Mouse (Mus musculus) cerebellum, adult 18-20 months (tissue): ENCODE measurements around the gene Gm10803.
"Not testable (repeated sequence)": the region's sequence is repeated elsewhere in the genome, so short reads cannot be mapped to it uniquely, and the experiment has no call there.

Experiments used
- DNase-seq, 2 experiments: peaks; one replicate each; pipeline ENCODE4 v3.0.0; 2021

Gene Gm10803

GRCm38 (mm10) chr2:93560268-93560667 lies at the start of gene Gm10803:
Gene Gm10803 (plus strand): TSS chr2:93560568.
- DNase-seq, result not testable (repeated sequence)

GRCm38 (mm10) chr2:93510839-93511238 lies 49.5 kb upstream of the Gm10803 start:
- DNase-seq, result no peak

DNA sequence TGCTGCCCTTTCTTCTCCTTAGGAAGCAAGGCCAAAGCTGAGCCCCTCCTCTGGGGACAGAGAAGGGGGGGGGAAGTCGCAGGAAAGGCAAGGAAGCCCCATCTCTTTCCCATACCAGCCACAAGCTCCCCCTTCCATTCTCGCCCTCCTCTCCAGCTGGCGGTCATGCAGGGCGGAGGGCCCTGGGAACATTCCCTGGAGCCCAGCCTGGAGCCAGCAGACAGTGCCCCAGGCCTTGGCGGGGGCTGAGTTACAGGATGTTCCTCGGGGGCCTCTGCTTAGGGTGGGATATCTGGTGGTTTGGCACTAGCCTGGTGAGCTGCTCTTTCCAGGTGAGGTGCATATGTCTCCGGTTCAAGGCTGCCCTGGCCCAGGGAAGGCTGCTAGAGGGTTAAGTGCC lies 48.2 kb upstream of the Gm10803 start:
- DNase-seq, result no peak

DNA sequence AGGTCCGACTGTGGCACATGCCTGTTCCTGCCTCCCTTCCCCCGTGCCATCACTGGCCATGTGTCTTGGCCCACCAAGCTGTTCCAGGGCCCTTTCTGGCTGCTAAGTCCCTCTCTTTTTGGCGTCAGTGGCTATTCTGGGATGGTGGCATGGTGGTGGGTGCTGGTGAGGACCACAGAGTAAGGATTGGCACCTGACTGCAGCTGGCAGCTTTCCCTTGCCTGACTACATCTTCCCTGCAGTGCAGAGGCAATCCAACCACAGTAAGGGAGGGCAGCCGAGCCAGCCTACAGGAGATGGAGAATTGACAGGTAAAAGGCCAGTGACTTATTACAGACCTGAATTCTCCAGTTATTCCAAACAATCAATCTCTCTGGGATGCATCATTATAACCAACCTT lies 45.1 kb upstream of the Gm10803 start:
- DNase-seq, result no peak

- DNase-seq, result peak; percentile 9 to 28
Observed at GRCm38 (mm10) chr2:93521042-93521441, 39.3 kb upstream of the Gm10803 start.

- DNase-seq, result no peak
Observed at GRCm38 (mm10) chr2:93521571-93521970, 38.8 kb upstream of the Gm10803 start.

DNA sequence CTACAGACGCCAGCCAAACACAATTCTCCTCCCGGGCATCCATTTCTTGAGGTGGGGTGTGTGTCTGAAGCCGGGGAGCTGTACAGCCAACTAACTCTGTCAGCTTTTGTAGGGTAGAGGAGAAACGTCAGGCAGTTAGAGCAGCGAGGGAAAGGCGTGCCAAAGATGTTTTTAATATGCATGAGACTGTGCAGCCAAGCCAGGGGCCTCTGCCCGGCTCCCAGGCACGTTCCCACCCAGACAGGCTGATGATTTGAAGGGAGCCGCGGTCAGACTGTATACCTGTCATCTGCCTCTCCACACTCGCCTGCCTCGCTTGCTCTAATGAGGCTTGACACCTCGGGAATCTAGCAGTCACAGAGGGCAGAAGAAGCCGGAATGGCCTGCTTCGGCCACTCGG lies 38.4 kb upstream of the Gm10803 start:
- DNase-seq, result no peak

DNA sequence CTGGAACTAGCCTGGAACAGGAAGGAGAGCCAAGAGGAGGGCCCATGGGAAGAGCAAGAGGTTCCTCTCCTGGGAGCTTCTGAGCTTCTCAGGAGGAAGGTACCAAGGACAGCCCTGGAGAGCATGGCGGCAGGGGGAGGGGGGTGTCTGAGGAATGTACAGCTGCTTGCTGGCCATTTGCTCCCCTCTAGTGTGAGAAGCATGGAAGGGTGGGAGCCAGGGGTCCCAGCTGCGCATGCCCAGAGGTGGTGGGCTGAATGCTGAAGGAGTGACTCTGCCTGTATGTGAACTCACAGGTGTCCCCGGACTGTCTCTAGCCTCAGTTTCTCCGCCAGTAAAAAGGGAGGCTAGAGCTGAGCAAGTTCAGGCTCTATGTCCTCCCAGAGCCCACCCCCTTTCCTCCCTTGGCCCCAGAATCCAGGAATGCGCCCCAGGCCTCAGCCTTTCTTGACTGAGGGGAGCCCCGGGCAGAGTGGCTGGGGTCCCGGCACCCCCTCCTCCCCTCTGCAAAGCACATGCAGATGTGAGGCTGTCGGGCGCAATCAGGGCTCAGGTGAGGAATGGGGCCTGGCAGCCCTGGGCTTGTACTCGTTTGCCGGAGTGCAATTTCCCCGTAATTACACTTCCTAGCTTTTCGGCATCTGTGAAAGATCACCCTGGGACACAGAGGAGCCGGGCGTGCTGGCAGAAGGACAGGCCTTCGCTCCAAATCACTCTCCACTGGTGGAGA lies 35.2 kb upstream of the Gm10803 start:
- DNase-seq, result no peak

- no peak for DNase-seq
Observed at GRCm38 (mm10) chr2:93529602-93530001, 30.8 kb upstream of the Gm10803 start.

- no peak for DNase-seq
Observed at GRCm38 (mm10) chr2:93533891-93534290, 26.5 kb upstream of the Gm10803 start.

GRCm38 (mm10) chr2:93537385-93537967 lies 22.9 kb upstream of the Gm10803 start:
- no peak for DNase-seq

- DNase-seq, result no peak
Observed at GRCm38 (mm10) chr2:93538140-93538539, 22.2 kb upstream of the Gm10803 start.

GRCm38 (mm10) chr2:93541771-93542170 lies 18.6 kb upstream of the Gm10803 start:
- DNase-seq, result no peak

- no peak for DNase-seq
Observed at GRCm38 (mm10) chr2:93552676-93553521, 7.5 kb upstream of the Gm10803 start.

- DNase-seq, result no peak
Observed at GRCm38 (mm10) chr2:93553905-93554304, 6.5 kb upstream of the Gm10803 start.

GRCm38 (mm10) chr2:93565647-93566046 lies 5.3 kb downstream of the Gm10803 start:
- no peak for DNase-seq

GRCm38 (mm10) chr2:93567675-93568074 lies 7.3 kb downstream of the Gm10803 start:
- no peak for DNase-seq

DNA sequence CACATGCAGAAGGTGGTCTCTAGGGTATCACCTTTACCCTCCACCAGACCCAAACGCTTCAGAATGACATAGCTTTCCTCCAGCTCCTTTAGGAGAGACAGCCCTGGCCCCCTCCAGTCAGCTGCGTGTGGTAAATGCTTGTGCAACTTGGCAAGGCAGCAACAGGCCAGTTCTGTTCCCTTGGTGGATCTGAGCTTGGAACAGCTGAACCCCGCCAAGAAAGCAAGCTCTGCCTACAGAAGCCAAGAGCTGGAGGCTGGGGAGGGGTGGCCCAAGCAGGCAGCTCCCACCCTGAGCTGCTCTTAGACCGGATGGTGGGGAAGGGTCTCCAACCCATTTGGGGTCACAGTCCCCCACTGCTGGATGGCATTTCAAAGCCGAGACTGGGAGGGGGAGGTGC lies 12.2 kb downstream of the Gm10803 start:
- no peak for DNase-seq

GRCm38 (mm10) chr2:93581271-93581670 lies 20.9 kb downstream of the Gm10803 start:
- no peak for DNase-seq

DNA sequence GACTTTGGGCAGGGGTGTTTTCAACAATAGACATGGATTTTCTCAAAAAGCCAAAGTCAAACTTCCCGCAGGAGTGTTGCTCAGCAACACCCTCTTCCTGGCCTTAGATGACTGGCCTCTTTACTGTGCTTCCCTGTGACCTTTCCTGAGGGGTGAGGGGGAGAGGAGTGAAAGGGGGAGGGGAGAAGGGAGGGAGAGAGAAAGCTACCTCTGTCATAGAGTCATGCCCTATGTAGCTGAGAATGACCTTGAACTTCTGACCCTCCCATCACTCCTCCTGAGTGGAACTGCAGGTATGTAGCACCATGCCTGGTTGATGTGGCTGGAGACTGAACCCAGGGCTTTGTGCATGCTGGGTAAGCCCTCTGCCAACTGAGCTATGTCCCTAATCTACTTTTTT lies 25.5 kb downstream of the Gm10803 start:
- DNase-seq, result no peak

DNA sequence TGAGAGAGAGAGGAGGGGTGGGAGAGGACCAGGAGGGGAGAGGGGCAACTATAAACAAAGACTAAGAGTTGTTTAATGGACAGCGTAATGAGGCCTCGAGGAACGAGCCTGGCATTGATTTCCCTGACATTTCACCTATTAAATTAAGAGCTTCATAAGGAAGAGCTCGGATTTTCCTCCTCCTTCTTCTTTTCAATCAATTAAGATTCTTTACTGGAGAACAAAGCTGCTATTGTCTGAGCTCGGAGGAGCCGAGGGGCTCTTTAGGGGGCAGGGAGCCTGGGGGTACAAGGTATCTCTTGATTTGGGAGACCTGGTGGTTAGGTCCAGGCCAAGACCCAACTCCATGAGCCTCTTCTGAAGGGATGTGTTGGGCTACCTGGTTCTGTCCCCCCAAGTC lies 27.1 kb downstream of the Gm10803 start:
- DNase-seq, result no peak

GRCm38 (mm10) chr2:93589875-93590274 lies 29.5 kb downstream of the Gm10803 start:
- no peak for DNase-seq

DNA sequence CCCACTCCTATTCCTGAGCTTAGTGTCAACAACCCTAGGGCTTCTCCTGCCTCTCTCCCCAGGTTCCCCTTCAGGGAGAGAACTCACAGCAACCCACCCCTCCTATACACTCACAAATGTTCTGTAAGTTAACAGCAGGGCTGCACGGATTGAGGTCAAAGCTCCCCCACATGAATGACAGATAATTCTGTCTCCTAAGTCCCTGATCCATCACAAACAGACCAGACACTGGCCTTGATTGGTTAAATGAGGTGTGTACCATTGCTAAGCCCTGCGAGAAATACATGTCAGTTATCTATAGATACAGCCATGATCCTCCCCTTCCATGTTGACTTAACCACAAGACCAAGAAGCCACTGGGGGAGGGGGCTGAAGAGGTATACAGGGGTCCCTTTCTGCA lies 31.3 kb downstream of the Gm10803 start:
- no peak for DNase-seq
